In genomic region chr9:56638226-56638905, GRCm38 (mm10) we compare ENCODE assay signal across 8 mouse cellular contexts.
DNase-seq lines count a peak whose midpoint lies in the region; ATAC-seq and TF ChIP-seq lines count a peak whose summit lies in the region.
"Had no signal": no experiment of that assay in that cellular context is flagged by ENCODE, and none has a peak within 500 bp of the region (broad histone marks: within the 10 kb centered on the region; RNA-seq: fewer than 3 reads in every experiment).

No protein-coding gene starts in this region.

- no peak for TF ChIP-seq RAD21 in MEL (IDR thresholded peaks at IDR 0.05; ENCODE audit: low read depth, low read length)

- H3K79me2 ChIP-seq in MEL (ENCODE audit: control insufficient read depth, insufficient read depth, low read length, poor library complexity): no peaks in the 10 kb centered on the region

- H3K4me2 ChIP-seq in kidney, embryonic 15.5 days: no peak overlapping the region
- H3K4me2 ChIP-seq in neural tube, embryonic 14.5 days (ENCODE audit: low read depth, low read length): no peak overlapping the region
- H3K4me2 ChIP-seq in intestine, embryonic 16.5 days (ENCODE audit: low read depth, low read length): no peak overlapping the region

- peak; percentile 16 for DNase-seq in kidney, adult 9 months
- DNase-seq in MEL (ENCODE audit: low read depth, low spot score): peak; percentile 12
- DNase-seq in embryo, embryonic 10 days (ENCODE audit: low spot score): peak; percentile 73
- no peak for DNase-seq in gastrocnemius, postnatal 25 days

- H3K4me3 ChIP-seq in kidney, embryonic 15.5 days (replicated peaks): no peak overlapping the region
- H3K4me3 ChIP-seq in MEL (ENCODE audit: control insufficient read depth in 1 of 2, insufficient read depth in 1 of 2, low read depth in 2 of 2, low read length in 2 of 2): no peak overlapping the region
- no peak overlapping the region for H3K4me3 ChIP-seq in neural tube, embryonic 14.5 days (ENCODE audit: low read depth, low read length)
- no peak overlapping the region for H3K4me3 ChIP-seq in intestine, embryonic 16.5 days (ENCODE audit: low read length)
- H3K4me3 ChIP-seq: erythroblast, embryonic 14.5 days had no signal

- 63% methylated on average over 8 of the region's 8 CpGs for WGBS in kidney, embryonic 15.5 days
- 56% methylated on average over 8 of the region's 8 CpGs for WGBS in neural tube, embryonic 14.5 days
- 57% methylated on average over 8 of the region's 8 CpGs for WGBS in intestine, embryonic 16.5 days

- peaks cover 85% of the 10 kb centered on the region for H3K27me3 ChIP-seq in kidney, embryonic 15.5 days
- H3K27me3 ChIP-seq in MEL (ENCODE audit: control insufficient read depth in 1 of 2, insufficient read depth in 2 of 2, low read length in 2 of 2): peaks cover 3 to 4% of the 10 kb centered on the region in 2 experiments; a peak in 1 of 4 replicates
- peaks cover 3% of the 10 kb centered on the region; the same call in 1 of the 2 replicates for H3K27me3 ChIP-seq in neural tube, embryonic 14.5 days (ENCODE audit: control insufficient read depth, insufficient read depth, low read length)
- peaks cover 45% of the 10 kb centered on the region for H3K27me3 ChIP-seq in intestine, embryonic 16.5 days (replicated peaks; ENCODE audit: control insufficient read depth, insufficient read depth, low read length)

- H3K27ac ChIP-seq in kidney, embryonic 15.5 days: no peak overlapping the region
- no peak overlapping the region for H3K27ac ChIP-seq in MEL (ENCODE audit: control insufficient read depth, low read depth, low read length)
- H3K27ac ChIP-seq in neural tube, embryonic 14.5 days (ENCODE audit: low read depth, low read length): peak overlapping the region; percentile 28; the same call in 1 of the 2 replicates
- H3K27ac ChIP-seq in intestine, embryonic 16.5 days (ENCODE audit: low read length): no peak overlapping the region

- ATAC-seq in kidney, embryonic 15.5 days (replicated peaks; ENCODE audit: low FRiP score): no peak
- no peak for ATAC-seq in neural tube, embryonic 14.5 days (ENCODE audit: low read depth)
- no peak for ATAC-seq in intestine, embryonic 16.5 days

- TF ChIP-seq POLR2A in MEL (IDR thresholded peaks at IDR 0.05; ENCODE audit: control insufficient read depth in 1 of 2, insufficient read depth in 1 of 2, low read depth in 1 of 2, low read length in 2 of 2, poor library complexity in 1 of 2): no peak

- H3K9me3 ChIP-seq in kidney, embryonic 15.5 days (replicated peaks): no peaks in the 10 kb centered on the region
- no peaks in the 10 kb centered on the region for H3K9me3 ChIP-seq in MEL (replicated peaks; ENCODE audit: insufficient read depth, low read length)
- H3K9me3 ChIP-seq in neural tube, embryonic 14.5 days (ENCODE audit: control insufficient read depth, low read length): no peaks in the 10 kb centered on the region
- H3K9me3 ChIP-seq in intestine, embryonic 16.5 days (ENCODE audit: control insufficient read depth, low read length): no peaks in the 10 kb centered on the region

- H3K9ac ChIP-seq in kidney, embryonic 15.5 days: no peak overlapping the region
- no peak overlapping the region for H3K9ac ChIP-seq in MEL (ENCODE audit: control insufficient read depth, low read depth, low read length, poor library complexity, severe bottlenecking)
- H3K9ac ChIP-seq in neural tube, embryonic 14.5 days (replicated peaks; ENCODE audit: low read depth, low read length): no peak overlapping the region
- no peak overlapping the region for H3K9ac ChIP-seq in intestine, embryonic 16.5 days (ENCODE audit: low read depth, low read length)

- H3K4me1 ChIP-seq in kidney, embryonic 15.5 days: peaks cover 41% of the 10 kb centered on the region
- no peaks in the 10 kb centered on the region for H3K4me1 ChIP-seq in MEL (ENCODE audit: control insufficient read depth in 1 of 2, insufficient read depth in 2 of 2, low read length in 2 of 2)
- peaks cover 16% of the 10 kb centered on the region for H3K4me1 ChIP-seq in neural tube, embryonic 14.5 days (ENCODE audit: control insufficient read depth, insufficient read depth, low read length)
- peaks cover 21% of the 10 kb centered on the region for H3K4me1 ChIP-seq in intestine, embryonic 16.5 days (ENCODE audit: control insufficient read depth, insufficient read depth, low read length)

- TF ChIP-seq EP300 in MEL (IDR thresholded peaks at IDR 0.05; ENCODE audit: low read depth in 1 of 2, low read length in 2 of 2): no peak

- no peaks in the 10 kb centered on the region for H3K36me3 ChIP-seq in kidney, embryonic 15.5 days
- H3K36me3 ChIP-seq in MEL (ENCODE audit: control insufficient read depth in 1 of 2, insufficient read depth in 2 of 2, low read length in 2 of 2): no peaks in the 10 kb centered on the region
- H3K36me3 ChIP-seq in neural tube, embryonic 14.5 days (ENCODE audit: control insufficient read depth, insufficient read depth, low read length): no peaks in the 10 kb centered on the region
- no peaks in the 10 kb centered on the region for H3K36me3 ChIP-seq in intestine, embryonic 16.5 days (ENCODE audit: control insufficient read depth, insufficient read depth, low read length)

- TF ChIP-seq CTCF in MEL (IDR thresholded peaks at IDR 0.05 in 2 of 3, conservative IDR thresholded peaks at IDR 0.05 in 1 of 3; ENCODE audit: control insufficient read depth in 1 of 3, insufficient read depth in 1 of 3, low read depth in 2 of 3, low read length in 3 of 3, poor library complexity in 1 of 3, severe bottlenecking in 1 of 3): peak; percentile 34 to 37 (median 36)

TF ChIP-seq in MEL, 35 proteins besides CTCF, POLR2A, EP300 and RAD21:
- TF ChIP-seq JUND (IDR thresholded peaks at IDR 0.05; ENCODE audit: low read depth, low read length) (no peak), USF1 (IDR thresholded peaks at IDR 0.05; ENCODE audit: low read depth, low read length) (no peak), HCFC1 (IDR thresholded peaks at IDR 0.05; ENCODE audit: low read depth, low read length) (no peak), ELF1 (IDR thresholded peaks at IDR 0.05; ENCODE audit: low read depth, low read length) (no peak), RCOR1 (IDR thresholded peaks at IDR 0.05; ENCODE audit: low read depth, low read length) (no peak), ETS1 (IDR thresholded peaks at IDR 0.05; ENCODE audit: low read depth, low read length) (no peak), MAZ (IDR thresholded peaks at IDR 0.05; ENCODE audit: low read depth, low read length) (no peak), ZMIZ1 (IDR thresholded peaks at IDR 0.05; ENCODE audit: low read depth, low read length) (no peak), POLR2AphosphoS5 (IDR thresholded peaks at IDR 0.05; ENCODE audit: borderline replicate concordance, low read depth, low read length) (no peak), ZKSCAN1 (IDR thresholded peaks at IDR 0.05; ENCODE audit: low read depth, low read length) (no peak), BHLHE40 (IDR thresholded peaks at IDR 0.05; ENCODE audit: borderline replicate concordance, low read depth, low read length) (no peak), CHD1 (IDR thresholded peaks at IDR 0.05; ENCODE audit: low read depth, low read length) (no peak), MYB (IDR thresholded peaks at IDR 0.05; ENCODE audit: low read depth, low read length) (no peak), NRF1 (IDR thresholded peaks at IDR 0.05; ENCODE audit: insufficient read depth, low read depth, low read length, poor library complexity, severe bottlenecking) (no peak)
